Mouse (Mus musculus): Measurements from ENCODE around the gene Man2c1. TPM values are rescaled to one million over a fixed set of nuclear protein-coding genes. Genes with fewer than 3 reads are reported as not detected.
A peak's percentile ranks its signal among the peaks of the same experiment; 100 is the strongest.

Man2c1 gene
- polyA plus RNA-seq, 1 experiment from 2014 or later, result 95.4 TPM

GRCm38 (mm10) chr9:57152331-57152730, 21.8 kb downstream of the Man2c1 start:
- H3K4me3 ChIP-seq (replicated peaks; ENCODE audit: low read length), result no peak overlapping the region
- WGBS, result 38% methylated on average over 6 of the region's 6 CpGs
- no peaks in the 10 kb centered on the region for H3K36me3 ChIP-seq (ENCODE audit: control insufficient read depth, insufficient read depth)
- H3K27me3 ChIP-seq (replicated peaks; ENCODE audit: control insufficient read depth, insufficient read depth, low read length), result no peaks in the 10 kb centered on the region
- peaks cover 24% of the 10 kb centered on the region for H3K4me1 ChIP-seq (replicated peaks; ENCODE audit: control insufficient read depth, insufficient read depth, low read length)
- H3K9ac ChIP-seq (replicated peaks; ENCODE audit: low read depth, low read length), result no peak overlapping the region
- no peak overlapping the region for H3K4me2 ChIP-seq (ENCODE audit: low read length)
- H3K27ac ChIP-seq (ENCODE audit: low read length), result no peak overlapping the region
- no peak for ATAC-seq
- no peaks in the 10 kb centered on the region for H3K9me3 ChIP-seq (ENCODE audit: control insufficient read depth, low read length)

- Histone ChIP-seq H3K9ac (replicated peaks; ENCODE audit: low read depth, low read length) (no peak overlapping the region), H3K9me3 (ENCODE audit: control insufficient read depth, low read length) (no peaks in the 10 kb centered on the region), H3K27ac (ENCODE audit: low read length) (no peak overlapping the region), H3K4me1 (replicated peaks; ENCODE audit: control insufficient read depth, insufficient read depth, low read length) (peaks cover 22% of the 10 kb centered on the region), H3K4me2 (ENCODE audit: low read length) (no peak overlapping the region), H3K27me3 (replicated peaks; ENCODE audit: control insufficient read depth, insufficient read depth, low read length) (0 out of 2 replicates have a peak, but pooled peaks cover 4% of the 10 kb centered on the region), H3K4me3 (replicated peaks; ENCODE audit: low read length) (no peak overlapping the region), H3K36me3 (ENCODE audit: control insufficient read depth, insufficient read depth) (no peaks in the 10 kb centered on the region)
- whole genome bisulfite sequencing, result 92% methylated on average over 7 of the region's 7 CpGs
- ATAC-seq, result no peak
These were observed 25.9 kb downstream of the Man2c1 start for GRCm38 (mm10) chr9:57156383-57156782.

GRCm38 (mm10) chr9:57156823-57157222, 26.3 kb downstream of the Man2c1 start:
- Histone ChIP-seq H3K4me3 (replicated peaks; ENCODE audit: low read length) (no peak overlapping the region), H3K4me1 (replicated peaks; ENCODE audit: control insufficient read depth, insufficient read depth, low read length) (peaks cover 22% of the 10 kb centered on the region), H3K4me2 (ENCODE audit: low read length) (peak overlapping the region; percentile 83; the same call in 1 of the 2 replicates), H3K27ac (ENCODE audit: low read length) (no peak overlapping the region), H3K9ac (replicated peaks; ENCODE audit: low read depth, low read length) (peak overlapping the region; percentile 85; the same call in 1 of the 2 replicates), H3K9me3 (ENCODE audit: control insufficient read depth, low read length) (no peaks in the 10 kb centered on the region), H3K27me3 (replicated peaks; ENCODE audit: control insufficient read depth, insufficient read depth, low read length) (0 out of 2 replicates have a peak, but pooled peaks cover 4% of the 10 kb centered on the region), H3K36me3 (ENCODE audit: control insufficient read depth, insufficient read depth) (no peaks in the 10 kb centered on the region)
- ATAC-seq, result no peak
- WGBS, result 89% methylated on average over 8 of the region's 8 CpGs

GRCm38 (mm10) chr9:57157499-57157898, 27.0 kb downstream of the Man2c1 start:
- Histone ChIP-seq H3K36me3 (ENCODE audit: control insufficient read depth, insufficient read depth) (no peaks in the 10 kb centered on the region), H3K4me3 (replicated peaks; ENCODE audit: low read length) (peak overlapping the region; percentile 73), H3K27ac (ENCODE audit: low read length) (no peak overlapping the region; the same call in 1 of the 2 replicates), H3K4me1 (replicated peaks; ENCODE audit: control insufficient read depth, insufficient read depth, low read length) (peaks cover 22% of the 10 kb centered on the region), H3K4me2 (ENCODE audit: low read length) (peak overlapping the region; percentile 83), H3K9me3 (ENCODE audit: control insufficient read depth, low read length) (no peaks in the 10 kb centered on the region), H3K9ac (replicated peaks; ENCODE audit: low read depth, low read length) (peak overlapping the region; percentile 85), H3K27me3 (replicated peaks; ENCODE audit: control insufficient read depth, insufficient read depth, low read length) (0 out of 2 replicates have a peak, but pooled peaks cover 4% of the 10 kb centered on the region)
- 30% methylated on average over 13 of the region's 13 CpGs for WGBS
- no peak for ATAC-seq

GRCm38 (mm10) chr9:57158013-57158470, 27.6 kb downstream of the Man2c1 start, which contains the start of gene Commd4:
TSS of gene Commd4 (minus strand) at chr9:57158331.
- H3K4me2 ChIP-seq (ENCODE audit: low read length), result peak within 1 kb of the TSS; percentile 83
- ATAC-seq, result peak; percentile 95
- no peaks in the 10 kb centered on the region for H3K36me3 ChIP-seq (ENCODE audit: control insufficient read depth, insufficient read depth)
- H3K27me3 ChIP-seq (replicated peaks; ENCODE audit: control insufficient read depth, insufficient read depth, low read length), result 0 out of 2 replicates have a peak, but pooled peaks cover 4% of the 10 kb centered on the region
- H3K9me3 ChIP-seq (ENCODE audit: control insufficient read depth, low read length), result no peaks in the 10 kb centered on the region
- 0% methylated on average over 24 of the region's 24 CpGs for WGBS
- peak within 1 kb of the TSS; percentile 74 for H3K27ac ChIP-seq (ENCODE audit: low read length)
- peak within 1 kb of the TSS; percentile 85 for H3K9ac ChIP-seq (replicated peaks; ENCODE audit: low read depth, low read length)
- peak within 1 kb of the TSS; percentile 73 for H3K4me3 ChIP-seq (replicated peaks; ENCODE audit: low read length)
- H3K4me1 ChIP-seq (replicated peaks; ENCODE audit: control insufficient read depth, insufficient read depth, low read length), result peaks cover 22% of the 10 kb centered on the region

- Histone ChIP-seq H3K9me3 (ENCODE audit: control insufficient read depth, low read length) (no peaks in the 10 kb centered on the region), H3K36me3 (ENCODE audit: control insufficient read depth, insufficient read depth) (no peaks in the 10 kb centered on the region), H3K9ac (replicated peaks; ENCODE audit: low read depth, low read length) (peak overlapping the region; percentile 57), H3K27ac (ENCODE audit: low read length) (peak overlapping the region; percentile 74), H3K4me2 (ENCODE audit: low read length) (peak overlapping the region; percentile 65), H3K27me3 (replicated peaks; ENCODE audit: control insufficient read depth, insufficient read depth, low read length) (0 out of 2 replicates have a peak, but pooled peaks cover 4% of the 10 kb centered on the region), H3K4me1 (replicated peaks; ENCODE audit: control insufficient read depth, insufficient read depth, low read length) (peaks cover 22% of the 10 kb centered on the region), H3K4me3 (replicated peaks; ENCODE audit: low read length) (peak overlapping the region; percentile 73)
- peak; percentile 50 for ATAC-seq
- WGBS, result 31% methylated on average over 11 of the region's 11 CpGs
These were observed 28.0 kb downstream of the Man2c1 start for GRCm38 (mm10) chr9:57158506-57158905.

- no peak for ATAC-seq
- no peak overlapping the region for H3K4me2 ChIP-seq (ENCODE audit: low read length)
- peaks cover 8% of the 10 kb centered on the region for H3K4me1 ChIP-seq (replicated peaks; ENCODE audit: control insufficient read depth, insufficient read depth, low read length)
- no peak overlapping the region for H3K27ac ChIP-seq (ENCODE audit: low read length)
- H3K9me3 ChIP-seq (ENCODE audit: control insufficient read depth, low read length), result no peaks in the 10 kb centered on the region
- 0 out of 2 replicates have a peak, but pooled peaks cover 4% of the 10 kb centered on the region for H3K27me3 ChIP-seq (replicated peaks; ENCODE audit: control insufficient read depth, insufficient read depth, low read length)
- WGBS, result 26% methylated on average over 3 of the region's 3 CpGs
- no peak overlapping the region for H3K4me3 ChIP-seq (replicated peaks; ENCODE audit: low read length)
- no peaks in the 10 kb centered on the region for H3K36me3 ChIP-seq (ENCODE audit: control insufficient read depth, insufficient read depth)
- H3K9ac ChIP-seq (replicated peaks; ENCODE audit: low read depth, low read length), result no peak overlapping the region
These were observed 32.0 kb downstream of the Man2c1 start for GRCm38 (mm10) chr9:57162496-57162895.

GRCm38 (mm10) chr9:57163137-57163536, 32.6 kb downstream of the Man2c1 start:
- Histone ChIP-seq H3K4me1 (replicated peaks; ENCODE audit: control insufficient read depth, insufficient read depth, low read length) (peaks cover 4% of the 10 kb centered on the region), H3K9ac (replicated peaks; ENCODE audit: low read depth, low read length) (no peak overlapping the region), H3K4me2 (ENCODE audit: low read length) (no peak overlapping the region), H3K36me3 (ENCODE audit: control insufficient read depth, insufficient read depth) (no peaks in the 10 kb centered on the region), H3K4me3 (replicated peaks; ENCODE audit: low read length) (no peak overlapping the region), H3K27ac (ENCODE audit: low read length) (no peak overlapping the region), H3K9me3 (ENCODE audit: control insufficient read depth, low read length) (no peaks in the 10 kb centered on the region), H3K27me3 (replicated peaks; ENCODE audit: control insufficient read depth, insufficient read depth, low read length) (0 out of 2 replicates have a peak, but pooled peaks cover 4% of the 10 kb centered on the region)
- WGBS, result 45% methylated on average over 2 of the region's 2 CpGs
- no peak for ATAC-seq

- ATAC-seq, result no peak
- Histone ChIP-seq H3K4me2 (ENCODE audit: low read length) (no peak overlapping the region), H3K9me3 (ENCODE audit: control insufficient read depth, low read length) (no peaks in the 10 kb centered on the region), H3K36me3 (ENCODE audit: control insufficient read depth, insufficient read depth) (no peaks in the 10 kb centered on the region), H3K27me3 (replicated peaks; ENCODE audit: control insufficient read depth, insufficient read depth, low read length) (no peaks in the 10 kb centered on the region), H3K27ac (ENCODE audit: low read length) (no peak overlapping the region), H3K9ac (replicated peaks; ENCODE audit: low read depth, low read length) (no peak overlapping the region), H3K4me3 (replicated peaks; ENCODE audit: low read length) (no peak overlapping the region), H3K4me1 (replicated peaks; ENCODE audit: control insufficient read depth, insufficient read depth, low read length) (no peaks in the 10 kb centered on the region)
- 76% methylated on average over 2 of the region's 2 CpGs for WGBS
These were observed 35.7 kb downstream of the Man2c1 start for GRCm38 (mm10) chr9:57166173-57166572.

Measured in forebrain, embryonic 16.5 days (tissue).